Mouse (Mus musculus) left cerebral cortex, postnatal 25 days (tissue): ENCODE measurements around the gene Emilin3. TPM values are rescaled to one million over a fixed set of nuclear protein-coding genes. Genes with fewer than 3 reads are reported as not detected.
"Not testable (repeated sequence)": the region's sequence is repeated elsewhere in the genome, so short reads cannot be mapped to it uniquely, and the experiment has no call there.

Experiments used
- DNase-seq, 2 experiments: peaks; one replicate each; pipeline ENCODE4 v3.0.0; 2022; ENCODE audit warnings: low spot score in 2 of 2, mixed read lengths in 1 of 2
- intact Hi-C: fragments of 180-260 bp; cut with DNase I; formaldehyde crosslinking; loops from one replicate; pipeline ENCODE4 v1.15.1; 2025
- total RNA-seq, 2 experiments: library from RNA; stranded (reverse); gene quantifications; 2 replicates each; pipeline ENCODE4 v1.2.3; 2021

Emilin3 gene
- total RNA-seq = under 1 TPM; 0.14 to 0.28 TPM

DNA sequence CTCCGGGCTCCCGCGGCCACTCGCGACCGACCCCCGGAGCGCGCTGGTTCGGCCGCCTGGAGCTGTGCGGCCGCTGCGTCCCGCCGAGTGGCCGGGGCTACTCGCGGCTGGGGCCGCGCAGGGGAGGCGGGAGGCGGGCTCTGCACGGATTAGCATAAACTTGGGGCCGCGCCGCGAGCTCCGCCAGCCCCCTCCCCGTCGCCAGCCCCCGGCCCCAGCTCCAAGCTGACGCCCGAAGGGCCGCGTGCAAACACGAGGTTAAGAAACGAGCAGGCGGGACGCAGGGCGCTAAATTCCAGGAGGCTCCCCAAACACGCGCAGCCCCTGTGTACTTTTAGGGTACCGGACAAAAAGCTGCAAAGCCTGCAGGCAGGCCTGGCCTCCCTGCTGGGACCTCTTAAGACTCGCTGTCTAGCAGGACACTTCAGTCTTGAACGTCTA is at the start of gene Emilin3:
Emilin3 (minus strand) TSS at position 98 of the 441 bp plus-strand sequence.
- intact Hi-C loops = no loop called here
- DNase-seq = no peak

DNA sequence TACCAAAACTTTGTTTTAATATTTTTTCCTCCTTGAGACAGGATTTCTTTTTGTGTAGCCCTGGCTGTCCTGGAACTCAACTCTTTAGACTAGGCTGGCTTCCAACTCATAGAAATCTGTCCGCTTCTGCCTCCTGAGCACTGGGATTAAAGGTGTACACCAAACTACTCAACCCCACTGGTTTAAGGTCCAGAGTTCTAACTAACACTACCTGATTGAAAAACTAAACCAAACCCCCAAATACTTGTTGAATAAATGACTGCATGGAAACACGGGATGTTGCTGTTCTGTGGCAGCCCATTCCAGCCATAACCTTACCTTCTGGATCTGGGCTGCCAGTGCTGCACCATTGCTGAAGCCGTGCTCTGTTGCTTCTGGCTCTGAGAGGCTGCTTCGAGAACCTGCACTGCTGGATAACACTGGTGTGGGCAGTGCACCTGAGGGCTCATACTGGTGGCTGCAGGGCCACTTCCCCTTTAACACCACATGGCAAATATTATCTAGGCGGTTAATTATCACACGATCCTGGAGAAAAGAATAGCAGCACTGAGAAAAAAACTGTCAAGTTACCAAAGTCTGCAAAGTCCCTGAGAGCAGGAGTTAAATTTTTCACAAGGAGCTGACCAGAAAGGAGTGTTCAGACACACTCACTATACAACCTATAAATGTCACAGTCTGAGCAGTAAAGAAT is 49.0 kb upstream of the Emilin3 start:
- DNase-seq = no peak
- intact Hi-C loops = no loop called here

DNA sequence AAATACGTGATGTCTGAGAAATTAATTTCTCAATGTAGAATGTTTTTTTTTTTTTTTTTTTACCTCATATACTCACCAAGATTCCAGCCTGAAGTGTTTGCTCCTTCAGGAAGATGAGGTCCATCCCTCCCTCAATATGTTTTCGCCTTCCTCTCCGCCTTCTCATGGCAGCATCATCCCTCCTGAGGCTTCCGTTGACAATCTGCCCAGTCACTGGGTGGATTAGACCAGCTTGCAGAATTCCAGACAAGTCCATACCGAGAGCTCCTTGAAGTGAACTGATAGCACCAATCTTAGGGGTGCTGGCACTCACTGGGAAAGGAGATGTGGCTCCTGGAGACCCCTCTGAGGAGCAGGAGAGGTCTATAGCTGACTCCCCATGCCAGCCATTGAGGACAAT is 47.8 kb upstream of the Emilin3 start:
- intact Hi-C loops = no loop called here
- peak in 1 of 2 experiments; percentile 39 for DNase-seq

DNA sequence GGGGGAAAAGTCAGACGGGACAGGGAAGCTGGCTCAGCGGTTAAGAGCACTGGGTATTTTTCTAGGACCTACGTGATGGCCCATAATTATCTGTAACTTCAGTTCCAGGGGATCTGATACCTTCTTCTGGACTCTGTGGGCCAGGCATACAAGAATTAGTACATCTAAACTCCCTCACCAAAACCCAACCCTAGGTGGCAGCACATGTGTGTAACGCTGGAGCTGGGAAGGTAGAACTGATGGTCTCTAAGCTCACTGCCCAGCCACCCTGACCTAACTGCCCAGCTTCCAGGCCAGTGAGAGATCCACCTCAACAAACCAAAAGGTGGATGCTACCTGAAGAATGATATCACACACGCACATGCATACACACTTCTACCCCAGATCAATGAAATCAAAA is 46.6 kb upstream of the Emilin3 start:
- peak in 1 of 2 experiments; percentile 50 for DNase-seq
- intact Hi-C loops = no loop called here

DNA sequence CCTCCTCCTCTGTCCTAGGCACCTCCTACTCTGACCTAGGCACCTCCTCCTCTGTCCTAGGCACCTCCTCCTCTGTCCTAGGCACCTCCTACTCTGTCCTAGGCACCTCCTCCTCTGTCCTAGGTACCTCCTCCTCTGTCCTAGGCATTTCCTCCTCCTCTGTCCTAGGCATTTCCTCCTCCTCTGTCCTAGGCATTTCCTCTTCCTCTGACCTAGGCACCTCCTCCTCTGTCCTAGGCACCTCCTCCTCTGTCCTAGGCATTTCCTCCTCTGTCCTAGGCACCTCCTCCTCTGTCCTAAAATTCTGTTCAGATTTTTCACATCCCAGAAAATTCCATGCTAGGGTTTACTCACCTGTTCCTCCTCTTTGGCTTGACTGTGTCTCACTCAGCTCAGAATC is 45.7 kb upstream of the Emilin3 start:
- intact Hi-C loops, DNase-seq: not testable (repeated sequence)

DNA sequence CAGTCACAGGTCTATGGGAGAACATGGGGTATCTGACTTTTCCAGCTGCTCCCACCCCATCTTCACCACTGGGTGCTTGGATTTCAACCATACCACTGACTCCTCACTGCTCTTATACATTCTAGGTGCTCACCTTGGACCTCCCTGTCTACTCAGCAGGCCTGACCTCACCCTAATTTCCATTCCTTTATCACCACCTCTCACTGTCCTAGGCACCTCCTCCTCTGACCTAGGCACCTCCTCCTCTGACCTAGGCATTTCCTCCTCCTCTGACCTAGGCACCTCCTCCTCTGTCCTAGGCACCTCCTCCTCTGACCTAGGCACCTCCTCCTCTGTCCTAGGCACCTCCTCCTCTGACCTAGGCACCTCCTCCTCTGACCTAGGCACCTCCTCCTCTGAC is 45.2 kb upstream of the Emilin3 start:
- DNase-seq, intact Hi-C loops: not testable (repeated sequence)

DNA sequence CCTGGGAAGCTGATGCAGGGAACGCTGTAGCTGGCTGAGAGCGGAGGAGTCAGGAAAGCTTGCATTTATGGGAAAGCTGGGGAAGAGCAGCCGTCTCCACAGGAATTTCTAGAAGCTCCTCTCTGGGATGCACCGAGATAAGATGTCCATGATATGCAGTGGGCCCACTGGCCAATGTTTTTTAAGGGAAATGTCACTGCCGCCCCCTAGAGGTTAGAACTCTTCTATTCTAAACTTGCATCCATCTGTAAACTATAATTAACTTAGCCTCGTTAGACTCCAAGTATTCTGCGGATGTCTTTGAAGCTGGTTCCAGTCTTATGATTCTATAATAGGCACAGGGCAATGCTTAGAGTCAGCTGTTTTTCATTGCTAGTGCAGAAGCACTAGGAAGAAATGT is 43.2 kb upstream of the Emilin3 start:
- peak; percentile 61 to 85 for DNase-seq
- intact Hi-C loops = loop anchor here (2.0 kb wide), 1 partner anchor 27 kb away; no protein-coding TSS in a partner anchor

DNA sequence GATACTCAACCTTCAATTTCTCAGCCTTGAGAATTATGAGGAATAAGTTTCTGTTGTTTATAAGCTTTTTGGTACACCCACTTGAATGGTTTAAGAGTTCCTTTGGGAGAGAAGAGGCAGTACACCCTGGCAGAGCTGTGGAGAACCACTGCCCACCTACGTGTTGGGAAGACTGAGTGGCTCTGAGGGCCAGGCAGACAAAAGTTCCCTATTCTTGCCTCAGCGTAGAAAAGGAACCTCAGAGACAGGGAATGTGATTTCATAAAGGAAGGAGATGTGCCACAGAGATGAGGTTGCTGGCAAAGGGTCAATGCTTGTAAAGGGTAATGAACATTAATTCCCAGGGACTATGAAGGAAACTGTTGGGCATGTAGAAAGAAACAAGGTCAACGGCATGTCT is 42.4 kb upstream of the Emilin3 start:
- peak in 1 of 2 experiments; percentile 63 for DNase-seq
- intact Hi-C loops = loop anchor here (2.0 kb wide), 1 partner anchor 28 kb away; no protein-coding TSS in a partner anchor

DNA sequence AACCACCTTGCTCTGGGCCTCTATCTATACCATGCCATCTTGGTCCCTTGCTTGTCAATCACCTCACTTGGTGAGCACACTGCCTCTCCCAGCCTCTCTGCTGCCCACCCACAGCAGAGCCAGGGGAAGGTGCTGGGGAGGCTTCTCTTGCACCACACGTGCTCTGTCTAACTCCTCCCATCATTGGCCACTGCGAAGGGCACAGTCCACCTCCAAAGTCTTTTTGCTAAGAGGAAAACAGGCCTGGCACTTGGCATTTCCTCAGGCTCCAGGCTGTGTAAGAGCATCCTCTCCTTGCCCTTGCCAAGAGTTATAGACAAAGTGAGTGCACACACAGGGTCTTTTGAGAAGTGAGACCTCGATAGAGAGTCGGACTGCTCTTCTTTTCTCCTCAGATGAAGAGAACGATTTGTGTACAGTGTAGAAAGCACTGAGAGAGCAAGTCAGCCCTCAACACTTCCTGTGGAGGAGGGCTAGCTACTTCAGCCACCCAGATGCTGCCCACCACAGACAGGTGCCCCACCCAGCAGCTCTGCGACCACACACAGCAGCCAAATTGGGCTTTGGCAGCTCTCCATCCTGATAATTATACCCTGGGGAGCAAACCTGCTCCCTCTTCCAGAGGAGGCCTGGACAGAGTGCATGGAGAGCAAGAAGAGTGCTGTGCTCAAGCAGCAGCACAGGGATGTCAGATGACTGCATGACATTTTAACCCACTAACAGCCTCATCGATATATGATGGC is 41.2 kb upstream of the Emilin3 start:
- intact Hi-C loops = no loop called here
- DNase-seq = no peak

DNA sequence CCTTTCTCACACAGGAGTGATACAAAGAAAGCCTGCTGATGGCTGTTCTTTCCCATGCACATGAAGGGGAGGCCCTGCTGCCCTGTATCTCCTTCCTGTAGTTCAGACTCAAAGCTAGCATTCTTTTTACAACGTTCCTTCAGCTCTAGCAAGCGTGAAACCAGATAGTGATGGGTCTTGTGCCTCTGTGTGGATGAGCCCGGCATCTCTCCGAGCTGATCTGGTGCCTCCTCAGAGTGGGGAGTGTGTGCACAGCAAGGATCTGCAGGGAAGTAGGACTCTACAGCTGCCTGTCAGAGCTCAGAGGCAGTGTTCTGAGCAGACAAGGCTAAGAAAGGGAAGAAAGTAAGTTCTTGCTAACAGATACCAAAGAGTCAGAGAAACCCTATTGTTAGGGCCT is 39.5 kb upstream of the Emilin3 start:
- DNase-seq = peak in 1 of 2 experiments; percentile 57
- intact Hi-C loops = no loop called here

DNA sequence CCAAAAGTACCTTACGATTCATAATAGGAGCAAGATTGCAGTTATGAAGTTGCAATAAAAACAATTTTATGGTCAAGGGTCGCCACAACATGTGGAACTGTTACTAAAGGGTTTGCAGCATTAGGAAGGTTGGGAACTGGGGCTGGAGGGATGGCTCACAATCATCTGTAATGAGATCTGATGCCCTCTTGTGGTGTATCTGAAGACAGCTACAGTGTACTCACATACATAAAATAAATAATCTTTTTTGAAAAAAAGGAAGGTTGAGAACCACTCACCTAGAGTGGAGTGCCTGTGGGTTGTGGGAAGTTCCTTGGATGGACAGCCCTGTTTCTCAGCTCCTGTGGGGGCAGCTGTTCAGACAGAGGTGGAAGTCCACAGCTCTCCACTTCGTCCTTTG is 30.3 kb upstream of the Emilin3 start:
- intact Hi-C loops = loop anchor here (5.0 kb wide), 1 partner anchor 340 kb away; no protein-coding TSS in a partner anchor
- no peak for DNase-seq

DNA sequence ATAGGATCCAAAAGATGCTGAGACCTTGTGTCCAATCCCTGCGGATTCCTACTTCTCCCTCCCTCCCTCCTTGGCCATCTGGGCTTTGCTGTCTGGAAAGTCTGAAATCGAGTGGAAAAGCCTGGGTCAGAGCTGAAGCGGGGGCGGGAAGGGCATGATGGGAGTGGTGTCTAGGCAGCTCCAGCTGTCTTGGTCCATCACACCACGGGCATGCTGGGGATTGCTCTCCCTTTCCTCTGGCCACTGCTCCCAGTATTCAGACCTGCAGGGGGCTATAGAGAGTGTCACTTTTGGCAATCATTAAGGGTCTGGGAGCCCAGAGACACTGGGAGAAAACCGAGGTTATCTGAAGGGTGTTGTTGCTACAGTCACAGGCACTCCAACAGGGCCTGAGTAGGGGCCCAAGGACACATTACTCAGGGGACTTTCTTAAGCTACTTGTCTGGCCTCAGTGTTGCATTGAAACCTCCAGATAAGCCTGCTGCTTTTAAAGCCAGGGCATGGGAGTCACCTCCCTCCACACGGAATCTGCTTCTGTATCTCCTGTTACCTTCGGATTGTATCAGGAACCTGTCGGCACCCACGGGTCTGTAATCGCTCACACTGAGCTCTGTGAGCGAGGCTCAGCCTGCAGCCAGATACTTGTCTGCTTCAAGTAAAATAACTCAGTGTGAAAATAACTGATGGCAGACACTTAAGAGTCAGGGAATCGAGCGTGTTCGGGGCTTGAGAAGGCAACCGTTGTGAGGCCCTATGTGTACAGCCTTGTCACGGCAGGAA is 29.0 kb upstream of the Emilin3 start:
- DNase-seq = no peak

DNA sequence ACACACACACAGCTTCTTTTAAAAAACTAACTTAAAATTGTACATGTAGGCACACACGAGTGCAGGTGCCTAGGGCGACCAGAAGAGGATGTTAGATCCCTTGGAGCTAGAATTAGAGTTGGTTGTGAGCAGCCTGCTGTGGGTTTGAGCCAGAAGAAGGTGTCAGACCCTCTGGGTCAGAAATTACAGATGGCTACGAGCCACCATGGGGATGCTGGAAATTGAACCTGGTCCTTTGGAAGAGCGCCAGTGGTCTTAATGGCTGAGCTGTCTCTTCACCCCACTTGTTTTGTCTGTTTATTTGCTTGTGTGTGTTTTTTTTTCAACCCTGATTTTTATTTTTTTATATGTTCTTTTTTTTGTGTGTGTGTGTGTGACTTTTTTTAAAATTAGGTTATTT is 22.3 kb upstream of the Emilin3 start:
- DNase-seq = no peak
- intact Hi-C loops = no loop called here

More for the DNA sequence above, 29.0 kb upstream of the Emilin3 start:
- intact Hi-C loops = loop anchor here (5.0 kb wide), 1 partner anchor 339 kb away; no protein-coding TSS in a partner anchor

DNA sequence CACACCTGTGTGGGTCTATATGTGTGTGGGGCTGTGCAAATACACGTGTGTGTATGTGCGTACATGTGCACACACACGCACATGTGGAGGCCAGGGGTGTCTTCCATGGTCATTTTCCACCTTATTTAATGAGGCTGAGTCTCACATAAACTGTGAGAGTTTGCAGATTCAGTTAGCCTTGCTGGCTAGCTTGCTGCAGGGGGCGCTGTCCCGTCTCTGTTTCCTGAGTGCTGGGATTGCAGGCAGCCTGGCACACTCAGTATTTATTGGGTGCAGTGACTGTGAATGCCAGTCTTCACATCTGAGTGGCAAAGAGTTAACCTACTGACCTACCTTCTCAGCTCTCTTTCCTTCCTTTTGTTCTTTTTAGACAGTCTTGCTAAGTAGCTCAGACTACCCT is 21.8 kb upstream of the Emilin3 start:
- intact Hi-C loops = no loop called here
- DNase-seq = no peak

DNA sequence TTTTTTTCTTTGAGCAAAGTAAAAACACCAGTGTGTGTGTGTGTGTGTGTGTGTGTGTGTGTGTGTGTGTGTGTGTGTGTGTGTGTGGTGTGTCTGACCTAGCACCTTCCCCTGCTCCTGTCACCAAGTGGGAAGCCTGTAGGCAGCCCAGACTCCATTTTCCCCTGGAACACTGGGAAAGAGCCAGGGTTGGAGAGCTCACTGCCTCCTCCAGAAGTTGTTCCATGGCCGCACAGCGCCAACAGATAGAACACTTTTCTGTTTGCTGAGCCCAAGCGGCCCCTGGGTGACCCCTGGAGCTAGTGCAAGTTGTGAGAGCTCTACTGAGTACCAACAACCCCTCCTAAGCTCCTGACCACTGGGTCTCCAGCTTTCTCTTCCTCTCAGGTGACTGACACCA is 20.9 kb upstream of the Emilin3 start:
- DNase-seq = peak in 1 of 2 experiments; percentile 45
- intact Hi-C loops = no loop called here

DNA sequence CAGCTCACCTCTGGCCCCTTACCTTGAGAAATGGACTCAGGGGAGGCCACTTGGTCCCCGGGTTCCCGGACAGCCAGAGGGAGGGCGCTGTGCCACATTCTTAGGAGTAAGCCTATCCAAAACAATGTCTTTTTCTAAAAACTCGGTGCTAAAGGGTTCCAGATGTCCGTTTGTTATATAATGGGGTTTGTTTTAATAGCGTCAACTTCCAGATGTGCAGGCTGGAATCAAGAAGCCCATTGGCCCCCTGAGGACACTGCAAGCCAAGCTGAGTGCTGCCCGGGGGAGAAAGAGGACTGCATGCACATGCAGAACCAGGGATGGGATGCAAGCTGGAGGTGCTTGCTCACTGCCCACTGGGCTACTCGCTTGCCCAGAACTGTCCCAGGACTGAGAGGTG is 20.2 kb upstream of the Emilin3 start:
- intact Hi-C loops = no loop called here
- DNase-seq = no peak

DNA sequence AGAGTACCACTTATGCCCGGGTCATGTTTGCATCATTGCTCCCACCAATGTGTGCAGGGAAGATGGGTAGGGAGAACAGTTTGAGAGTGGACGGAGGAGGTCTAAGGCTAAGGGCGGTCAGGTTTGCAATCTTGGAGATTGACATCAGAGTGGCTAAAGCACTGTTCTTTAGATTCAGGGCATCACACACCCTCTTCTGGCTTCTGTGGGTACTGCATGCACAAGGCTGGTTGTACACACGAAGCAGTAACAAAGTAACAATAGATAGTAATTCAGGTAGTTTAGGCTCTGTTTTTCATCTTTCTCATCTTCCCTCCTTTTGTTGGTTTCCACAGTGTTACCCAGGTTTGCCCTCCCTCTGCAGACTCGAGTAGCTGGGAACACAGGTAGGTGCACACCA is 19.2 kb upstream of the Emilin3 start:
- intact Hi-C loops = no loop called here
- no peak for DNase-seq

DNA sequence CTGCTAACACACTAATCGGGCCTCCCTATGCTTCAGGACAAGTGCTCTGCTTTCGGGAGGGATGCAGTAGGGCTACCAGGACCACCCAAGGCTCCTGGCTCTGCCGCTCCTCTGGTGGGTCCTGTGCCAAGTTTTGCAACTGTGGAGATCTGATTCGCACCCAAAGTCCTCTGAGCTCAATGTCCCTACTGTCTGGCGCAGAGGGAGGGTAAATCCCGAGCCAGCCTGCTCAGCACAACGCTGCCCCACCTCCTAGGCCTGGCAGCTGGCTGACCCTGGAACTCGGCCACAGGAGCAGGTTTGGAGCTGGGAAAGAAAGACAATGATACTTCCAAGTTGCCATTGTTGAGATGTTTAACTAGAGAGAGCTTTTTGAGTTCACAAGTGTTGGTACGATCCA is 13.1 kb upstream of the Emilin3 start:
- no peak for DNase-seq

DNA sequence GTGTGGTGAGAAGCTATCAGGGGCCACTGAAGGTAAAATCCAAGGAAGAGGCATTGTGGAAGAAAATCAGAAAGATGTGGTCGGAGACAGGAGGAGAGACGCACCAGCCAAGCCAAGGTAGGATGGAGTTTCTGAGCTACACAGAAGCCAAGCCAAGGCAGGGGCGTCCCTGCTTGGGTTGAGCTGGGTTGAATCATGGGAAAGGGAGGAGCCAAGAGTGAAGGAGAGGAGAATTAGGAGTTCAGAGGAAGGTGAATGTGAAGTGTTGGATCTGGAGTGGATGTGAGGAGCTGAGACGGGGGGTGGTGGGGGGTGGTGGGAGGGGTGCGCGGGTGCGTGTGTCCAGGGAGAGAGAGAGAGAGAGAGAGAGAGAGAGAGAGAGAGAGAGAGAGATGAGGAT is 9.2 kb upstream of the Emilin3 start:
- intact Hi-C loops = no loop called here
- DNase-seq = no peak

More for the DNA sequence above, 13.1 kb upstream of the Emilin3 start:
- intact Hi-C loops = no loop called here

DNA sequence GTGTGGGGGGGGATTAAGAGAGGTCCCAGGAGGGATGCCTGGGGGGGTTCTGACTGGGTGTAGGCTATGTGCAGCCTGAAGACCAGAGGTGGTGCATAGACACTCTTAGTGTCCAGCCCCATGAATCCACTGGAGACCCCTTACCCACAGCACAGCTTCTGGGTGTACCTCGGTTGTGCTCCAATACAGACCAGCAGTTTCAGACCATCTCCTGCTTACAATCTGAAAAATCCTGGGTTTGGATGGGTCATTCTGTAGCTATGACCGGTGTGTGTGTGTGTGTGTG is 6.7 kb upstream of the Emilin3 start:
- intact Hi-C loops = no loop called here
- DNase-seq = no peak
